Mouse (Mus musculus) retina, adult 2 months (tissue): ENCODE data around the gene Elane.

Experiments
- DNase-seq: peaks from one replicate; pipeline ENCODE4 v3.0.0-alpha.2; 2012; ENCODE audit warnings: low read depth, low spot score

Gene Elane

GRCm38 (mm10) chr10:79929967-79930825 is 44.1 kb downstream of the Elane start:
- DNase-seq, result no peak

- DNase-seq, result no peak
Measured at GRCm38 (mm10) chr10:79930826-79931186, 44.8 kb downstream of the Elane start.

- no peak for DNase-seq
Measured at GRCm38 (mm10) chr10:79931797-79932196, 45.8 kb downstream of the Elane start.

- DNase-seq, result no peak
Measured at GRCm38 (mm10) chr10:79932736-79933135, 46.7 kb downstream of the Elane start.

GRCm38 (mm10) chr10:79933145-79933679 is 47.2 kb downstream of the Elane start:
- DNase-seq, result no peak

- DNase-seq, result no peak
Measured at GRCm38 (mm10) chr10:79933861-79934260, 47.8 kb downstream of the Elane start.

GRCm38 (mm10) chr10:79934272-79934721 is 48.2 kb downstream of the Elane start:
- DNase-seq, result no peak

- no peak for DNase-seq
Measured at GRCm38 (mm10) chr10:79934794-79935569, 48.9 kb downstream of the Elane start.

- no peak for DNase-seq
Measured at GRCm38 (mm10) chr10:79936284-79936910, 50.4 kb downstream of the Elane start.

- no peak for DNase-seq
Measured at GRCm38 (mm10) chr10:79936911-79937441, 50.9 kb downstream of the Elane start.
